Mouse (Mus musculus) kidney, adult 2 months (tissue): ENCODE measurements around the gene Unc5c. TPM values are rescaled to one million over a fixed set of nuclear protein-coding genes. Genes with fewer than 3 reads are reported as not detected.

Experiments
- DNase-seq: peaks from one replicate; pipeline ENCODE4 v3.0.0; 2021
- H3K27ac ChIP-seq: fragments of 200-500 bp; 2 replicates; pipeline ENCODE4 v1.5.1; 2012; ENCODE audit warnings: low read depth, low read length, control low read depth, inconsistent platforms; ENCODE audit not compliant: insufficient read depth
- H3K27me3 ChIP-seq: fragments of 200-500 bp; replicated peaks from 2 replicates; pipeline ENCODE4 v1.6.1; 2012; ENCODE audit warnings: mild to moderate bottlenecking, moderate library complexity, low read length, inconsistent platforms; ENCODE audit not compliant: control insufficient read depth, insufficient read depth
- H3K36me3 ChIP-seq: fragments of 200-500 bp; 2 replicates; pipeline ENCODE4 v1.6.1; 2012; ENCODE audit warnings: mild to moderate bottlenecking, moderate library complexity, low read length, inconsistent platforms; ENCODE audit not compliant: control insufficient read depth, insufficient read depth
- H3K4me1 ChIP-seq: fragments of 200-500 bp; 2 replicates; pipeline ENCODE4 v1.6.1; 2011; ENCODE audit warnings: low read length; ENCODE audit not compliant: control insufficient read depth, insufficient read depth
- H3K4me3 ChIP-seq: fragments of 200-500 bp; 2 replicates; pipeline ENCODE4 v1.5.1; 2011; ENCODE audit warnings: mild to moderate bottlenecking, low read depth, low read length, control low read depth; ENCODE audit not compliant: insufficient read depth
- CTCF ChIP-seq: fragments of 200-500 bp; conservative IDR thresholded peaks from 2 replicates; pipeline ENCODE4 v1.5.1; 2011; ENCODE audit warnings: low read depth, mild to moderate bottlenecking, control low read depth, low read length, moderate library complexity, mixed read lengths; ENCODE audit not compliant: insufficient read depth, insufficient read length
- POLR2A ChIP-seq: fragments of 200-500 bp; IDR thresholded peaks from one replicate; pipeline ENCODE4 v1.6.1; 2011; ENCODE audit warnings: low read depth, low read length, control low read depth
- WGBS: fragments of 180-500 bp; shearing (Covaris S2); methylation state at CpG from one replicate; pipeline ENCODE4 v1.1.7; 2018; 5-methylcytosine and 5-hydroxymethylcytosine counted together
- polyA plus RNA-seq: library from polyadenylated mRNA; depleted of rRNA; stranded (reverse); fragments of >200 nt; gene quantifications from 2 replicates; pipeline ENCODE4 v1.2.3, GENCODE M21; 2012

Unc5c gene
- polyA plus RNA-seq, 1 experiment = 2.3 TPM

GRCm38 (mm10) chr3:141629431-141629830, 164.4 kb downstream of the Unc5c start:
- TF ChIP-seq CTCF (no peak), POLR2A (no peak)
- H3K27me3 ChIP-seq = no peaks in the 10 kb centered on the region
- no peak for DNase-seq
- H3K4me3 ChIP-seq = no peak overlapping the region
- 58% methylated on average over 1 of the region's 1 CpGs for WGBS
- no peaks in the 10 kb centered on the region for H3K36me3 ChIP-seq
- no peaks in the 10 kb centered on the region for H3K4me1 ChIP-seq
- H3K27ac ChIP-seq = no peak overlapping the region

DNA sequence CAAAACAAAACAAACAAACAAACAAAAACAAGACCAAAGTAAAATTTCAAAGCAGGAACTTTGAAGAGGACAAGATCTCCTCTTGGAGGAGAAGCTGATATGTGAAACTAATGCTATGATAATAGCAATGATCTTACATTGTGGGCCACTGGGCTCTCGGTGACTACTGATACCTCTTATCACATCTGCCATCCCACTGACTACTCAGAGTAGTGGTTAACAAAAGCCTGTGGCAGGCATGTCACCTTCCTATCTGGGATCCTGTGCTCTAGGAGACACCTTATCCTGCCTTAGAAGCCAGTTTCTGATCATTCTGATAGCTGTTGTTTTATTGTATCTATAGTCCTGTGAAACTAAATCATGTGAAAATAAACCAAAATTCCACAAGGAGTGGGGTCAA, 172.9 kb downstream of the Unc5c start:
- DNase-seq = no peak
- Histone ChIP-seq H3K27ac (no peak overlapping the region), H3K27me3 (no peaks in the 10 kb centered on the region), H3K4me1 (no peaks in the 10 kb centered on the region), H3K4me3 (no peak overlapping the region), H3K36me3 (no peaks in the 10 kb centered on the region)
- no peak for TF ChIP-seq CTCF
- WGBS = 66% methylated on average over 1 of the region's 1 CpGs

DNA sequence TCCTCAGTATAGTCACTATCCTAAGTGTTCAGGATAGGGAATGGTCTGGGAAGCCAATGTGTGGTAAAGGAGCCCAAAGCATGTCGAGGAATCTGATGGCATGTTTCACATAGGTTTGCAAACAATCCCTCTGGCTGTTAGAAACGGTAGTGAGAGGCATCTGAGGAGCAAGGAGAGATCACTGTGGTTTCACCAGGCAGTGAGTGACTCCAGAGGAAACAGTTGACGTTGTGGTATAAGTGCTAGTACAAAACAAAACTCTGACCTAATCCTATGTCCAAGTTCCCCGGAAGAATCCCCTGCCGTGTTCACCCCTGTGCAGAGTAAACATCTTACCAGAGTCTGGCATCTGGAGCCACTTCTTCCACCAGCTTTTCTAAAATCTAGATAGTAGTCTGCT, 179.2 kb downstream of the Unc5c start:
- Histone ChIP-seq H3K36me3 (no peaks in the 10 kb centered on the region), H3K4me3 (no peak overlapping the region), H3K27ac (no peak overlapping the region), H3K27me3 (no peaks in the 10 kb centered on the region), H3K4me1 (no peaks in the 10 kb centered on the region)
- no peak for TF ChIP-seq POLR2A
- TF ChIP-seq CTCF = no peak
- DNase-seq = no peak
- WGBS = 67% methylated on average over 5 of the region's 5 CpGs

- TF ChIP-seq POLR2A (no peak), CTCF (no peak)
- Histone ChIP-seq H3K27ac (no peak overlapping the region), H3K27me3 (no peaks in the 10 kb centered on the region; the same call in 1 of the 2 replicates), H3K4me1 (no peaks in the 10 kb centered on the region), H3K36me3 (no peaks in the 10 kb centered on the region), H3K4me3 (no peak overlapping the region)
- WGBS = 87% methylated on average over 2 of the region's 2 CpGs
- DNase-seq = no peak
These were observed 181.6 kb downstream of the Unc5c start for GRCm38 (mm10) chr3:141646588-141646987.

- H3K4me1 ChIP-seq = no peaks in the 10 kb centered on the region
- H3K36me3 ChIP-seq = no peaks in the 10 kb centered on the region
- no peak overlapping the region for H3K27ac ChIP-seq
- no peaks in the 10 kb centered on the region; the same call in 1 of the 2 replicates for H3K27me3 ChIP-seq
- DNase-seq = no peak
- WGBS = 88% methylated on average over 3 of the region's 3 CpGs
- H3K4me3 ChIP-seq = no peak overlapping the region
- no peak for TF ChIP-seq POLR2A
- no peak for TF ChIP-seq CTCF
These were observed 185.6 kb downstream of the Unc5c start for GRCm38 (mm10) chr3:141650658-141651057.

- TF ChIP-seq CTCF (no peak), POLR2A (no peak)
These were observed 188.9 kb downstream of the Unc5c start for GRCm38 (mm10) chr3:141653915-141654314.

GRCm38 (mm10) chr3:141659041-141659789, 194.2 kb downstream of the Unc5c start:
- H3K4me1 ChIP-seq = no peaks in the 10 kb centered on the region
- 39% methylated on average over 3 of the region's 3 CpGs for WGBS
- H3K4me3 ChIP-seq = no peak overlapping the region
- no peaks in the 10 kb centered on the region for H3K36me3 ChIP-seq
- H3K27ac ChIP-seq = no peak overlapping the region
- no peaks in the 10 kb centered on the region for H3K27me3 ChIP-seq
- DNase-seq = no peak
- no peak for TF ChIP-seq CTCF
- no peak for TF ChIP-seq POLR2A

More at GRCm38 (mm10) chr3:141653915-141654314, 188.9 kb downstream of the Unc5c start:
- DNase-seq = no peak
- no peaks in the 10 kb centered on the region; the same call in 1 of the 2 replicates for H3K27me3 ChIP-seq
- H3K4me3 ChIP-seq = no peak overlapping the region
- H3K4me1 ChIP-seq = no peaks in the 10 kb centered on the region
- no peaks in the 10 kb centered on the region for H3K36me3 ChIP-seq
- H3K27ac ChIP-seq = no peak overlapping the region
- 93% methylated on average over 1 of the region's 1 CpGs for WGBS
